In the genomic region with DNA sequence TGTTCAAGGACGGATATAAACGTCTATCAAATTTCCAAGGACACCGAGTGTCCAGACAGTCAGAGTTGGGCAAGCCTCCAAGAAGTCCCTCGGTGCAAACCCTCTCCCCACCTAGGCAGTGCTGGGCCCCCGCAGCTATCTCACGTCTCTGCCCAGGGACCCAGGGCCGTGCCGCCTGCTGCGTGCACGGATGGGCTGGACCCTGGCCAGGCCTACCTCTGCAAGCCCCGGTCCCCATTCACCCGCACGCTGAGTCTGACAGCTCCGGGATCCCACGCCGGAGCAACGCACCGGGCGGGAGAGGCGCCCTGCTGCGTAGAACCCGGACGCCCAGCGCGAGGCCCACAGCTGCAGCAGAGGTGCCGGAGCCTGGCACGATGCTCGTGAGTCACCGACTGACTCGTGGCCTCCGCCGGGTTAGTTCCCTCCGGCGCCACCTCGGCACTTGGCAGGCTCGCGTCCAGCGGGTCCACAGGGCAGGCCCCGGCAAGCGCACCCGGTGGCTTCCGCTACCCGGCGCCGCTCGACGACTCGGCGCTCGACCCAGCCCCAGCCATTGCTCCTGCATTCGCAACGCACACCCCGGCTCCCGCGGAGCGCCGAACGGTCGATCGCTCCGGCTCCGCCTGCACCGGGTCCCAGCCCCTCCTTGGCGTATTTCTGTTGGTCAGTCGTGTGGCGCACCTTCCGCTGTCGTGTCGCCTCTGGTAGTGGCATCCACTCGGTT, we compare ENCODE assay signal across 8 mouse cellular contexts. TPM values are rescaled to one million over a fixed set of nuclear protein-coding genes. Genes with fewer than 3 reads are reported as not detected.
DNase-seq lines count a peak whose midpoint lies in the region; ATAC-seq lines count a peak whose summit lies in the region.

No protein-coding gene starts in this region.

- H3K9me3 ChIP-seq in intestine, embryonic 15.5 days = no peaks in the 10 kb centered on the region

- intact Hi-C loops in gastrocnemius, postnatal 36 days (cut with DNase I) = no loop called here
- intact Hi-C loops in left cerebral cortex, postnatal 25 days (cut with DNase I) = no loop called here

- peak overlapping the region; percentile 75 for H3K4me2 ChIP-seq in intestine, embryonic 15.5 days (replicated peaks)

- peak overlapping the region; percentile 95 for H3K27ac ChIP-seq in intestine, embryonic 15.5 days

- under 1% methylated on average over 70 of the region's 70 CpGs for WGBS in intestine, embryonic 15.5 days

- no peaks in the 10 kb centered on the region for H3K27me3 ChIP-seq in intestine, embryonic 15.5 days (replicated peaks)

- H3K4me3 ChIP-seq in intestine, embryonic 15.5 days (replicated peaks) = peak overlapping the region; percentile 87

- peak overlapping the region; percentile 70 for H3K9ac ChIP-seq in intestine, embryonic 15.5 days

- H3K36me3 ChIP-seq in intestine, embryonic 15.5 days = no peaks in the 10 kb centered on the region

- ATAC-seq in intestine, embryonic 15.5 days = peak; percentile 94

- DNase-seq in adrenal gland, adult 8-10 months = peak; percentile 90
- DNase-seq in embryo, embryonic 11.5 days (ENCODE audit: low read depth, low spot score) = peak; percentile 76
- peak; percentile 83 to 89 for DNase-seq in gastrocnemius, postnatal 36 days
- DNase-seq in left cerebral cortex, postnatal 25 days (ENCODE audit: low spot score in 2 of 2) = peak; percentile 88 to 94
- peak; percentile 93 for DNase-seq in mesoderm, embryonic 11.5 days (ENCODE audit: low read depth, low spot score)
- DNase-seq in right cerebral cortex, postnatal 25 days = peak; percentile 92
- peak; percentile 89 to 93 for DNase-seq in urinary bladder, postnatal 36 days (ENCODE audit: low spot score in 2 of 2)

- peaks cover 14% of the 10 kb centered on the region for H3K4me1 ChIP-seq in intestine, embryonic 15.5 days (replicated peaks)

RNA-seq across cellular contexts. Expression of gene Gne, which starts 11.7 kb away (rescaled TPM):
- total RNA-seq in adrenal gland, adult 8-10 months (2022) = 10 to 100 TPM; 38.9 to 51.1 (median 45.4) TPM
- 10 to 100 TPM in 1 of 2 experiments, 1 to 10 TPM in 1; 8.1 to 11.8 TPM for total RNA-seq in gastrocnemius, postnatal 36 days (2021)
- polyA plus RNA-seq in intestine, embryonic 15.5 days (2015; fragmentation: Nextera tagmentation; extraction: Ambion mirVana) = 42.0 and 47.0 TPM in 2 replicates
- total RNA-seq in left cerebral cortex, postnatal 25 days (2021) = 10 to 100 TPM; 42.9 to 49.7 TPM

Comparison
In these comparisons a context has a peak if more than half of its experiments do, and no peak if none do; other contexts are left out.
1. Peak in every context shown above with its lines: DNase-seq, ATAC-seq, H3K4me3 ChIP-seq and H3K27ac ChIP-seq.